Mouse (Mus musculus): Measurements from ENCODE around the gene Gnmt.
A peak's percentile ranks its signal among the peaks of the same experiment; 100 is the strongest.
"Not testable (repeated sequence)": the region's sequence is repeated elsewhere in the genome, so short reads cannot be mapped to it uniquely, and the experiment has no call there.

Gnmt gene

GRCm38 (mm10) chr17:46728904-46729318 lies at the start of gene Gnmt:
Gene Gnmt (minus strand): TSS chr17:46729168.
- no peak for DNase-seq (ENCODE audit: low read depth)

- no peak for DNase-seq (ENCODE audit: low read depth)
These were observed 47.1 kb upstream of the Gnmt start for GRCm38 (mm10) chr17:46776087-46776486.

- DNase-seq (ENCODE audit: low read depth), result no peak
These were observed 46.1 kb upstream of the Gnmt start for GRCm38 (mm10) chr17:46775070-46775469.

- no peak for DNase-seq (ENCODE audit: low read depth)
These were observed 45.1 kb upstream of the Gnmt start for GRCm38 (mm10) chr17:46774131-46774472.

GRCm38 (mm10) chr17:46773278-46774130 lies 44.5 kb upstream of the Gnmt start:
- peak; percentile 44 for DNase-seq (ENCODE audit: low read depth)

DNA sequence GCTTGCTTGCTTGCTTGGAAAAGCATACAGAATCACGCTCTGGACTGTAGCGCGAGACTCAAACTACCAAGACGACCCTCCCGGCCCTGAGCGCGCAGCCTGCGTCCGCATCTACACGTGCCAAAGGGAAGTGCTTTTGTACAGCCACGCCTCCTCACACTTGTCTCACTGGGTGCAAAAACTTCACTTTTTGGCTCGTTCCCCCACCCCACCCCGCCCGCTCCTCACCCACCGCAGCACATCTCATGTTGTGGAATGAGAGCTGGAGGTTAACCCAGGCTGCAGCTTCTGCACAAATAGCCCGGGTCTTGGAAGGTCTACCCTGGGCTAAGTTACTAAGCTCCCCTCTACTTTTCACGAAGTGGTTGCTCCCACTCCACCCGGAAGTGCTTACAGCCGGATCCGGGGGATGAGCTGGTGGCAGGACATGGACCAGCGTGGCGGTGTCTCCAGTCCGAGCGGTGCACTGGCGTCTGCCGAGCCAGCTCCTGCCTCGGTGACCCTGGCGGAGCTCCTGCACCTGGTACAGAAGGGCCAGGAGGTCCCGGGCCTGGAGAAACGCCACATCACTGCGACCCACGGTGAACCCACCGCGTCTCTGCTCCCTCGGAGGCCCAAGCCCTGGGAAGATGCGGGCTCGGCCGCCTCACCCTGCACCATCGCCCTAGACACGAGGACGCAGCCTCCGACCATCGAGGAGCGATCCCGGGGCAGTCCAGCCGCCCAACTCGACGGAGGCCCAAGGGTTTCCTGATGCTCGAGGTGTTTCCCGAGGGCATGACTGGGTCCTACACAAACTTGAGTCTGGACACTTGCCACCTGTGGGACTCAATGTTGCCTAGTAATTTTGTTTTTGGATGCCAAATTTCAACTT lies 43.7 kb upstream of the Gnmt start, which contains the start of gene 2310039H08Rik:
Gene 2310039H08Rik (plus strand): TSS at position 232 of the 874 bp plus-strand sequence.
- peak; percentile 78 for DNase-seq (ENCODE audit: low read depth)

DNA sequence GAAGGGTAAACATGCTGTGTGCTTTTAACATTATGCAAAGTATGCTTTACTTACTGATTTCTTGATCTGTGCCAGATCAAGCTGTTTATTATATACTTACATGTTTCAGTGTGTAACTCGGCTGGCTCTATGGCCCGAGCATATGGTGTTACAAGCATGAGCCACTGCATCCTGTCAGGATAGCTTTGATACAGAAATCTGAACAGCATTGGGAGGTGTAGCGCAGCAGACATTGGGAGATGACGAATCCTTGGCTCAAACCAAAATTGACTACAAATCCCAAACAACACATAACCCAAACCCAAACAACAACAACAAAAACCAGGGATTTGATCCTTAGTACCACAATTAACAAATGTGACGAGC lies 43.1 kb upstream of the Gnmt start:
- no peak for DNase-seq (ENCODE audit: low read depth)

DNA sequence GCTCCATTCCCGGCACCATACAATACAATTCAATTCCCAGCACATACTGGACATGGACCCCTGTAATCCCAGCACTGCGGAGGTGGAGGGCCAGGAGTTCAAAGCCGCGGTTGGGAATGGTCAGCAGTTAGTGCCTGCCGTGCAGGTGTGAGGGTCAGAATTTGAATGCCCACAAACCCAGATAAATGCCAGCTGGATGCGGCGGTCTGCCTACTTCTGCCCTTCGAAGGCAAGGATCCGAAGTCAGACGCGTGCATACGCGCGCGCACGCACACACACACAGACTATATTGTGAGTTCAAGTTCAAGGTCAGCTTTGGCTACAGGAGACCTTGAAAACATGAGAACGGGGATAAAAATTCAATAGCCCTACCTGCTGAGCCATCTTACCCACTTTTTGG lies 42.6 kb upstream of the Gnmt start:
- no peak for DNase-seq (ENCODE audit: low read depth)

DNA sequence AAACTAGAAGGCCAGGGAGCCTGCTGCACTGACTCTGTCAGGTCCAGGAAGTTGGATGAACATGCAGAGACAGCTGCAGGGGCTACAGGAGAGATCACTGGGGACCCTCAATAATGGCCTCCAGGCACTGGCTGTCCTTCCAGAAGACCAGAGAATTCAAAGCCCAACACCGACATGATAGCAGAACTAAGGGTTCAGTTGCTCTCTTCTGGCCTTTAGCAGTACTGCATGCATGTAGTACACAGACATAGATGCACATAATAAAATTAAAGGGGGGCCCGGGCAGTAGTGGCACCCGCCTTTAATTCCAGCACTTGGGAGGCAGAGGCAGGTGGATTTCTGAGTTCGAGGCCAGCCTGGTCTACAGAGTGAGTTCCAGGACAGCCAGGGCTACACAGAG lies 42.1 kb upstream of the Gnmt start:
- no peak for DNase-seq (ENCODE audit: low read depth)

DNA sequence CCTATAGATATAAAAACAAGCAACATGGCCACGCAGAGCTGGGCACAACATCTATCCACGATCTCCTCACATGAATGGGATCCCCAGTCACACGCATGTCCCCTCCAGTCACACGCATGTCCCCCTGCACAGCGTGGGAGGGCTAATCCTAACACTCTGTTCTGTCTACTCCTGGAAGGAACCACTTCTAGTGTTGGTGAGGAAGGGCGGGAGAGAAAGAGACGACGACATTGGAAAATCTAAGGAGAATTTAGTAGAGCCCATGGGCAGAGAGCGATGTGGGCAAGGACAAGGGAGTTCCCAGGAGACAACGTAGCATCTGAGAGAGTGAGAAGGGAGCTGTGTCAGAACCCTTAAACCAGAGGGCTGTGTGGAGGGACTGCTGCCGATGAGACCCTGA lies 41.6 kb upstream of the Gnmt start:
- no peak for DNase-seq (ENCODE audit: low read depth)

- no peak for DNase-seq (ENCODE audit: low read depth)
These were observed 38.9 kb upstream of the Gnmt start for GRCm38 (mm10) chr17:46767868-46768267.

DNA sequence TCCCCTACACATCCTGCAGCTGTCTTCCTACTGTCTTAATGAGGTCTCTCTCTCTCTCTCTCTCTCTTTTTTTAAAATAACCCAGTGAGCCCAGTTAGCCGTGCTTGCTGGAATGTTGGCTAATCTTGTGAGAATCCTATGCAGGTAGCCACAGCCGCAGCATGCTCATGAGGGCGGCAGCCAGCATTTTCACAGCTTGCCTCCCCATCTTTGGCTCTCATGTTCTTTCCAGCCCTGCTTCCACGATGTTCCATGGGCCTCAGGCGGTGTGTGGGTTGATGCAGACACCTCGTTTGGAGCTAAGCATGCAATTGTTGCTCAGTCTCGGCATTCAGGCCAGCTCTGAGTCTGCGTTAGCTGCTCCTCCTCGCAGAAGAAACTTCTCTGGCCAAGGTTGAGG lies 35.9 kb upstream of the Gnmt start:
- not testable (repeated sequence) for DNase-seq (ENCODE audit: low read depth)

GRCm38 (mm10) chr17:46763544-46763943 lies 34.6 kb upstream of the Gnmt start, which contains the start of gene Ptcra:
Gene Ptcra (minus strand): TSS chr17:46763712.
- DNase-seq (ENCODE audit: low read depth), result no peak

DNA sequence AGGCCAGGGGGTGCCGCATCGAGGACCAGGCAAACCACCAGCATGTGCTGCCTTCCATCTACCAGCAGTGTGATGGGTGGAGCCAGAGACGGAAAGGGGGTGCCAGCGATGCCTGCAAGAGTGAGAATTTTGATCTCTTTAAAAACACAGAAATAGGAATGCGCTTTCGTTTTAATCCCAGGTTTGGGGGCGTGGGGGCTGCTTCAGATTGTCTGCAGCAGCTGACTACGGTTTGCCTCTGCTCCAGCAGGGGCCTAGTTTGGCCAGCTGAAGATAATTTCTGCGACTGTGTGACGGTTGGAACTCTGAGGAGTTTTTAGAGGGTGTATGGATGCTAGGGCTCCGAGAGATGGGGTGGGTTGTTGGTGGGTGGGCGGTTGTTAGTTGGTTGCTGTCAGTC lies 29.8 kb upstream of the Gnmt start:
- DNase-seq (ENCODE audit: low read depth), result no peak

- DNase-seq (ENCODE audit: low read depth), result peak; percentile 97
These were observed 23.0 kb upstream of the Gnmt start, which contains the start of gene Cnpy3 for GRCm38 (mm10) chr17:46751794-46752556. Gene Cnpy3 (minus strand): TSS chr17:46752214.

DNA sequence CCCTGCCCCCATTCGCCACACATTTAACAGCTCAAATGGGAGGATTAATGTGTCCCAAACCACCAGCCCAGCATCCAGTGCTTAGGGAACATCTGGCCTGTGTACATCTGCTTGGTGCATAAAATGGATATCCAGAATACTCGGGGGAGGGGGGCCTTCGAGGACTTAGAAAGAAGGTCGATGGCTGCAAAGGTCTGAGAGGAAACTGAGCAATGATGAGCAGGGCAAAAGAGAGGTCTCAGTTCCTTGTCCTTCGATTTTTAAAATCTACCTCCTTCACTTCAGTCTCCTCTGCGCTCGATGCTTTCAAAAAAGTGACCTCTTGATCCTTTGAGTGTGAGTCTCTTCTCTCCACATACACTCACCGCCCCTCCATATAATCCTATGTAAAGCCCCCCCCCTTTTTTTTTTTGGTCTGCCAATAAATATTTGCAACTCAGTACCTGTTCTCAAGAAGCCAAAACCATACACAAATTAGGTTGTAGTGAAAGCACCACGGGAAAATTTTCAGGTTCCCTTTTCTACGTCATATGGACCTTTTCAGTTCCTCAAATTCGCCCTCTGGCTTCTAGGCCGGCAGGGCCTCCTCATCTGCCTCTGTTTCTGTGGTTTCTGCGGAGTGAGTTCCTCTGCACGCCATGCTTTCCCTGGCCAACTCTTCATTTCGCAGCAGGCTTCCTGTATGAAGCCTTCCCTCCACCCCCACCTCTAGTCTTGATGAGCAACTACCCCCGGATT lies 22.3 kb upstream of the Gnmt start:
- DNase-seq (ENCODE audit: low read depth), result no peak

DNA sequence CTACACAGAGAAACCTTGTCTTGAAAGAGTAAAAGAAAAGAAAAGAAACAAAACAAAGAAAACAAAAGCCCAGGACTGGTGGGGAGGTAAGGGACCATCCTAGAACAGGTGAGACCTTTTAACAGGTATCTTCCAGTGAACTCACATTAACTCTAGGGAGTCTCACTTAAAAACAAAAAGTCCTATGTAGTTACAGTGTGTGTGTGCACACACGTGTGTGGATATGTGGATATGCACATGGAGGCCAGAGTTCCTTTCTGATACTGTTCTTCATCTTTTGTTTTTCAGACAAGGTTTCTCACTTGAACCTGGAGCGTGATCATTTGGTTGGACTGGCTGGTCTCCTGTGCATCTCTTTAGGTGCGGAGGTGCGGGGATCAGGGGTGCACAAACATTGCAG lies 21.6 kb upstream of the Gnmt start:
- no peak for DNase-seq (ENCODE audit: low read depth)

DNA sequence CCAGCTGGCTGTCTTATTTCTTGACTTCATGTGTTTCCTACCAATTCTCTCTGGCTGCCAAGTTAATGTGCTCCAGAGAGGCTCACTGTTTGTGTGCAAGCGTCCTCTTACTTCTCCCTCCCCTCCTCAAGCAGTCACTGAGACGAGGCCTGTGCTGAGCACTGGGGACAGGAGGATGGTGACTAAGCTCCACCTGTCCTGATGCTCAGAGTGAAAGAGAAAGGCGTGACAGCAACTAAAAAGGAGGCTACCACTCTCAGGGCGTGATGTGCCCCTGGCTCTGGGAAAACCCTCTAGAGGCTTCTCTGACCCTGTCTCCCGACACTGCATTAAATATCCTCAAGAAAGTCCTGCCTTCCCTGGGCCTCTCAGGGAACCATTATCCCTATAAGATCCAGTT lies 20.3 kb upstream of the Gnmt start:
- no peak for DNase-seq (ENCODE audit: low read depth)

GRCm38 (mm10) chr17:46747806-46748205 lies 18.8 kb upstream of the Gnmt start:
- DNase-seq (ENCODE audit: low read depth), result no peak

DNA sequence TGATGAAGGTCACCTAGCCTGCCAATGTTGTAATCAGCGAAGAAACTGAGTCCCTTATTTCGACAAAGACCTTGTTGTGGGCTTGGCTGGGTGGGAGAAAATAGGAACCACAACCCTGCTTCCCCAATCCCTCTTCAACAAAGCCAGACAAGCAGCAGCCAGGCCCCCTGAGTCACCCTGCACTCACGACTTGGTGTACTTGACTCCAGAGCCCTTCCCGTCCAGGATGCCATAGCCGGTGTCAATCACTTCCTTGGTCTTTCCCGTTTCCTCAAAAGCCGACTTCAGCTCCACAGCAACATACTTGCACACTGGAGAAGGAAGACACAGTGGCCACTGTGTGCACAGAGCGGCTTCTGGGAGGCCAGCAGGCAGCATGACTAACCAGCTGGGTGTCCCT lies 18.3 kb upstream of the Gnmt start:
- DNase-seq (ENCODE audit: low read depth), result no peak

DNA sequence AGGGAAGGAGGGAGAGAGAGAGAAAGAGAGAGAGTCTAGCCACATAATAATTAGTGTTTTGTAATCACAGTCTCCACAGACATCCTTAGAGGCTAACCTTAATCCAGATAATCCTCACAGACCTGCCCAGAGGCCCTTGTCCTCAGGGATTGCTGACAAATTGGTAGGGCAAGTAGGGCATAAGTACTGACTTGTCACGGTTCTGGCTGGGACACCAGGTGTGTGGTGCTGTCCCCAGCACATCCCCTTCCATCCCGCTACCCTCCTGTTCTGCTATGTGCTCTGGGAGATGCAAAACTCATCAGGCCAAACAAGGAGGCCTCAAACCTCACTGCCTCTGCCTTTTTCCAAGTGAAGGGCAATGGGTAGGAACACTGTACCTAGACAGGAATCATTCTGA lies 16.5 kb upstream of the Gnmt start:
- DNase-seq (ENCODE audit: low read depth), result no peak

DNA sequence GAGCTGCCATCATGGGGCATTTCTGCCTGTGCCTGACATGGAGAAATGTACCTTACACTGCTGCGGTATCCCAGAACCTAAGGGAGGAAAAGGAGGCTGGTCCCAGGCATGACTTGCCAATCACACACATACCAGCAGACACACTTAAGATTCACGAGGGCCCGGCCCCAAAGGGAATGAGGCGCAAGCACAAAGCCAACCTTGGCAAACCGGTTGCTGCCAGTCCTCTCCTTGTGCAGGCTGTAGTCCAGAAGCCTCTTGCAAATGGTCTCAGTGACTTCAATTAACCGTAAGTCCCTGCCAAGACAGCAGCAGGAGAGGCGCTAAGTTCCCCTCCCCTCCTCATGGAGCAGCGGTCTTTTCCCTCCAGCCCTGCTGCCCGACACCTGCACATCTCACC lies 14.0 kb upstream of the Gnmt start:
- no peak for DNase-seq (ENCODE audit: low read depth)
